Mouse (Mus musculus): ENCODE measurements around the gene Tln2.
A peak's percentile ranks its signal among the peaks of the same experiment; 100 is the strongest.

Tln2 gene

GRCm38 (mm10) chr9:67276446-67276845 is 283.1 kb downstream of the Tln2 start:
- no peak for DNase-seq (ENCODE audit: low spot score in 2 of 2)

- no peak for DNase-seq (ENCODE audit: low spot score in 2 of 2)
These were observed 285.2 kb downstream of the Tln2 start for GRCm38 (mm10) chr9:67274296-67274695.

DNA sequence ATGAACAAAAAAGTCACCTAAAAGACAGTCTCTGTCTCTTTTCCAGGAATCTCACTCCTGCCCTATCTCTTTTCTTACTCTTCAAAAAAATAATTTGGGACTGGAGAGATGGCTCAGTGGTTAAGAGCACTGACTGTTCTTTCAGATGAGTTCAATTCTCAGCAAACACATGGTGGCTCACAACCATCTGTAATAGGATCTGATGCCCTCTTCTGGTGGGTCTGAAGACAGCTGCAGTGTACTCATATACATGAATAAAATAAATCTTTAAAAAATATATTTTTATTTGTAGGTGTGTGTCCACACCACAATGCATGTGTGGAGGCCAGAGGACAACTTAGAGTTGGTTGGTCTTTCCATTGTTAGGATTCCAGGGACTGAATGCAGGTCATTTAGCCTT is 286.1 kb downstream of the Tln2 start:
- no peak for DNase-seq (ENCODE audit: low spot score in 2 of 2)

GRCm38 (mm10) chr9:67270734-67271133 is 288.8 kb downstream of the Tln2 start:
- DNase-seq (ENCODE audit: low spot score in 2 of 2): no peak

- no peak for DNase-seq (ENCODE audit: low spot score in 2 of 2)
These were observed 289.4 kb downstream of the Tln2 start for GRCm38 (mm10) chr9:67270061-67270595.

GRCm38 (mm10) chr9:67267276-67267990 is 292.1 kb downstream of the Tln2 start:
- DNase-seq (ENCODE audit: low spot score in 2 of 2): no peak

- no peak for DNase-seq (ENCODE audit: low spot score in 2 of 2)
These were observed 294.0 kb downstream of the Tln2 start for GRCm38 (mm10) chr9:67265513-67265912.

- DNase-seq (ENCODE audit: low spot score in 2 of 2): no peak
These were observed 294.6 kb downstream of the Tln2 start for GRCm38 (mm10) chr9:67264896-67265295.

DNA sequence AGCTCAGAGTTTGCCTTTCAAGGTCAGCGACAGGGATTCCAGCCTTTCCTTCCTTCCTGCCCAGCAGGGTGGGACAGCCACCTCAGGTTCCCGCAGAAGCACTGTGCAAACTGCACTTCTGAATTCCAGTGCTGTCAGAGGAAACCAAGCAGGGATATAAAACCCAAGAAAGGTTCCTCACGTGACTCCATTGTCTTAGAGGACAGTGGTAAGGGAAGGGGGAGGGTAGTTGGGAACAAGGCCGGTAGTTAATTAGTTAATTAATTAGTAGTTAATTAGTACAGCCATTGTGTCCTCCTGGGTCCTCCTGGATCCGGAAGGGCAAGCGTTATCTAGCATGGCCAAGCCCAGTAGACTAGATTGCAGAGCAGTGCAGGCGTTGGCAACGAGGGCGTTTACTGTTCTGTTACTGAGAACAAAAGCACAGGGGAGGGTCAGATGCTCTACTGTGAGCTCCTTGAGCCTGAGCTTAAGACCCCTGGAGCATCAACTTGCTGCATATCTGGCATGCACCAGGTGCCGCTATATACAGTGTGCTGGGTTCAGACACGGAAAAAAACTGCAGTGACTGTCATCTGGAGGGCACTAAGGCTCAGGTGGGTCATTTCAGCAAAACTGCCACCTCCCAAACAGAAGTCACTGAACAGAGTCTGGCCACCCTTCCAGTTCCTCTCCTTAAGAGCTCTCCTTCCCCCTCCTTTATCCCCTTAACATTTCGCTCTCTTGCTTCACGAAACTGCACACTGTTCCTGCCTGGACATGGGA is 298.5 kb downstream of the Tln2 start:
- DNase-seq (ENCODE audit: low spot score in 2 of 2): no peak

DNA sequence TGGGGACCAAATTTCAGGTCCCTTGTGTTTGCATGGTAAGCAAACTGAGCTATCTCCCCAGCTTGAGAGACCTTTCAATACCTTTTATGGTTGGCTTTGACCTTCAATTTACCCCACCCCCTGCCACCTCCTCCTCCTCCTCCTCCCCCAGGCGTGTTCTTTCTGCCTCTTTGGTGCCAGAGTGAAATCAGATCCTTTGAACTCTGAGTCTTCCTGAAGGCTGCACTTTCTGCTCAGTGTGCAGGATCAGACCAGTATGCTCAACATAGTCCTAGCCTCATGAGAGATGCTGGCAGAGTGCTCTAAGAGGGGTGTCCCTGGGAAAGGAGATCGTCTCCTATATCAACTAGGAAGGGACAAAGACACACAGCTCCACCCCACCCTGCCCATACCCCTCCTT is 309.4 kb downstream of the Tln2 start:
- DNase-seq (ENCODE audit: low spot score in 2 of 2): no peak

- DNase-seq (ENCODE audit: low spot score in 2 of 2): no peak
These were observed 312.0 kb downstream of the Tln2 start for GRCm38 (mm10) chr9:67247365-67247950.

DNA sequence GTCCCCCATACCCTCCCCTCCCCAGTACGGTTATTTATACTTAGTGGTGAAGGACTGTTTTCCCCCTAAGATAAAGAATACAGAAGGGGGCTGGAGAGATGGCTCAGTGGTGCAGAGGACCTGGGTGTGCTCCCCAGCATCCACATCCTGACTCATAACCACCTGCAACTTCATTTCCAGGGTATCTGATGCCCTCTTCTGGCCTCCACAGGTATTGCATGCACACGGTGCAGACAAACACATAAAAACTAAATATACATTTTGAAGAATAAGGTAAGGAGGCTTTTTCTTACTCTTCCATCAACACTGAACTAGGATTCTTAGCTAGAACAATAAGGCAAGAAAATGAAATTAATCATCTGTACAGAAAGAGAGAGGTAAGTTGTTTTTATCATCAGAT is 314.2 kb downstream of the Tln2 start:
- DNase-seq (ENCODE audit: low spot score in 2 of 2): no peak

- no peak for DNase-seq (ENCODE audit: low spot score in 2 of 2)
These were observed 317.8 kb downstream of the Tln2 start for GRCm38 (mm10) chr9:67241683-67242082.

GRCm38 (mm10) chr9:67240456-67240855 is 319.0 kb downstream of the Tln2 start:
- DNase-seq (ENCODE audit: low spot score in 2 of 2): peak in 1 of 2 experiments; percentile 55

DNA sequence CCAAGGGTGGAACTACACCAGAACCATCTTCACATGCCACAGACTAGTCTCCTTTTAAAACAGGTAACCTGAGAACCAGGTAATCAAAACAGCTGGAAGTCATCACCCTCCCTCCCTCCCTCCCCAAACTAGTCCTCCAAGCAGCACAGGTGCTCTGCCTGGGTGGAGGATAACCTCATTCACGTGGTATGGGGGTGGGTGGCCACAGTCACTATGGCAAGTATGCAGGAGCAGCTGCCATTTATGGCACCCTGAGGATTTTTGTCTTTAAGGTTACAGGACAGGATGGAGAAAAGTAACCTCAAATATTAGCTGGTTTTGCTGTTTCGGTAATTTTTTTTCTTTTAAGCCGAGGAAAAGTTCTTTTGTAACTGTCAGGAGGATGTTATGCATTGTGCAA is 322.5 kb downstream of the Tln2 start:
- DNase-seq (ENCODE audit: low spot score in 2 of 2): no peak

GRCm38 (mm10) chr9:67235441-67236217 is 323.9 kb downstream of the Tln2 start:
- DNase-seq (ENCODE audit: low spot score in 2 of 2): no peak

GRCm38 (mm10) chr9:67229033-67229432 is 330.5 kb downstream of the Tln2 start:
- DNase-seq (ENCODE audit: low spot score in 2 of 2): no peak

GRCm38 (mm10) chr9:67220388-67220787 is 339.1 kb downstream of the Tln2 start:
- DNase-seq (ENCODE audit: low spot score in 2 of 2): no peak

GRCm38 (mm10) chr9:67218001-67218400 is 341.5 kb downstream of the Tln2 start:
- no peak for DNase-seq (ENCODE audit: low spot score in 2 of 2)

- no peak for DNase-seq (ENCODE audit: low spot score in 2 of 2)
These were observed 345.1 kb downstream of the Tln2 start for GRCm38 (mm10) chr9:67214191-67214985.

GRCm38 (mm10) chr9:67213275-67213674 is 346.2 kb downstream of the Tln2 start:
- peak; percentile 80 to 89 for DNase-seq (ENCODE audit: low spot score in 2 of 2)
